17 mouse cellular contexts compared by ENCODE assay signal in genomic region chr12:102288846-102289245, GRCm38 (mm10). TPM values are rescaled to one million over a fixed set of nuclear protein-coding genes. Genes with fewer than 3 reads are reported as not detected.
DNase-seq lines count a peak whose midpoint lies in the region; ATAC-seq and TF ChIP-seq lines count a peak whose summit lies in the region.
"Had no signal": no experiment of that assay in that cellular context is flagged by ENCODE, and none has a peak within 500 bp of the region (broad histone marks: within the 10 kb centered on the region; RNA-seq: fewer than 3 reads in every experiment).

No protein-coding gene starts in this region.

- no peak overlapping the region for H3K9ac ChIP-seq in lung, embryonic 15.5 days
- H3K9ac ChIP-seq in stomach, embryonic 16.5 days (ENCODE audit: low read length): no peak overlapping the region
- no peak overlapping the region for H3K9ac ChIP-seq in stomach, postnatal 0 days (ENCODE audit: low read length)
- H3K9ac ChIP-seq: forebrain, embryonic 13.5 days; forebrain, postnatal 0 days; hindbrain, embryonic 15.5 days had no signal

- no peaks in the 10 kb centered on the region for H3K27me3 ChIP-seq in lung, embryonic 15.5 days
- H3K27me3 ChIP-seq in stomach, embryonic 16.5 days (ENCODE audit: control insufficient read depth, insufficient read depth, low read length): no peaks in the 10 kb centered on the region
- H3K27me3 ChIP-seq in stomach, postnatal 0 days (ENCODE audit: control insufficient read depth, insufficient read depth, low read length): no peaks in the 10 kb centered on the region
- H3K27me3 ChIP-seq: forebrain, embryonic 13.5 days; heart, embryonic 12.5 days; hindbrain, embryonic 15.5 days had no signal

- TF ChIP-seq EP300 in stomach, postnatal 0 days (optimal IDR thresholded peaks at IDR 0.05): no peak

- H3K4me2 ChIP-seq in lung, embryonic 15.5 days: no peak overlapping the region
- H3K4me2 ChIP-seq in stomach, embryonic 16.5 days (ENCODE audit: low read depth, low read length): no peak overlapping the region
- no peak overlapping the region for H3K4me2 ChIP-seq in stomach, postnatal 0 days (replicated peaks; ENCODE audit: low read depth)
- H3K4me2 ChIP-seq: forebrain, embryonic 13.5 days; heart, embryonic 12.5 days; hindbrain, embryonic 15.5 days had no signal

- peak overlapping the region; percentile 59; the same call in 1 of the 2 replicates for H3K27ac ChIP-seq in lung, embryonic 15.5 days
- peak overlapping the region; percentile 22; the same call in 1 of the 2 replicates for H3K27ac ChIP-seq in stomach, embryonic 16.5 days (ENCODE audit: low read length)
- H3K27ac ChIP-seq in stomach, postnatal 0 days (replicated peaks): no peak overlapping the region
- H3K27ac ChIP-seq: embryonic facial prominence, embryonic 10.5 days; forebrain, embryonic 13.5 days; hindbrain, embryonic 15.5 days had no signal

- H3K4me1 ChIP-seq in lung, embryonic 15.5 days: peaks cover 86% of the 10 kb centered on the region
- H3K4me1 ChIP-seq in stomach, embryonic 16.5 days (ENCODE audit: control insufficient read depth, insufficient read depth, low read length): peaks cover 63% of the 10 kb centered on the region
- H3K4me1 ChIP-seq in stomach, postnatal 0 days (replicated peaks; ENCODE audit: control insufficient read depth, insufficient read depth): peaks cover 14% of the 10 kb centered on the region

- H3K9me3 ChIP-seq in lung, embryonic 15.5 days: no peaks in the 10 kb centered on the region
- H3K9me3 ChIP-seq in stomach, embryonic 16.5 days (replicated peaks; ENCODE audit: control insufficient read depth, low read length): no peaks in the 10 kb centered on the region
- no peaks in the 10 kb centered on the region for H3K9me3 ChIP-seq in stomach, postnatal 0 days (ENCODE audit: control insufficient read depth, low read length)
- H3K9me3 ChIP-seq: embryonic facial prominence, embryonic 10.5 days; forebrain, embryonic 13.5 days; heart, embryonic 12.5 days; hindbrain, embryonic 15.5 days had no signal

- peak; percentile 84 for DNase-seq in heart, adult 11 months
- DNase-seq in heart, adult 9 months (ENCODE audit: low spot score in 2 of 2): no peak
- no peak for DNase-seq in lung, postnatal 14 days
- DNase-seq in stomach, postnatal 0 days (ENCODE audit: low spot score): no peak
- no peak for DNase-seq in urinary bladder, postnatal 36 days (ENCODE audit: low spot score in 2 of 2)
- DNase-seq: adrenal gland, postnatal 10 days; cerebellum, adult 2 months; forebrain, postnatal 0 days; gastrocnemius, postnatal 36 days; heart, adult 18-20 months; heart, postnatal 36 days had no signal

- WGBS in lung, embryonic 15.5 days: 34% methylated on average over 2 of the region's 2 CpGs
- 33% methylated on average over 2 of the region's 2 CpGs for WGBS in stomach, embryonic 16.5 days
- 27% methylated on average over 2 of the region's 2 CpGs for WGBS in stomach, postnatal 0 days

- no peak overlapping the region for H3K4me3 ChIP-seq in lung, embryonic 15.5 days
- no peak overlapping the region for H3K4me3 ChIP-seq in stomach, embryonic 16.5 days (replicated peaks; ENCODE audit: low read length)
- H3K4me3 ChIP-seq in stomach, postnatal 0 days (ENCODE audit: low read depth, low read length): no peak overlapping the region
- H3K4me3 ChIP-seq: embryonic facial prominence, embryonic 10.5 days; forebrain, embryonic 13.5 days; heart, embryonic 12.5 days; hindbrain, embryonic 15.5 days had no signal

- H3K36me3 ChIP-seq in lung, embryonic 15.5 days: no peaks in the 10 kb centered on the region
- no peaks in the 10 kb centered on the region for H3K36me3 ChIP-seq in stomach, embryonic 16.5 days (ENCODE audit: control insufficient read depth, insufficient read depth, low read length)
- H3K36me3 ChIP-seq in stomach, postnatal 0 days (ENCODE audit: control insufficient read depth, insufficient read depth, low read length): no peaks in the 10 kb centered on the region
- H3K36me3 ChIP-seq: embryonic facial prominence, embryonic 10.5 days; heart, embryonic 12.5 days; hindbrain, embryonic 15.5 days had no signal

- no peak for ATAC-seq in lung, embryonic 15.5 days (ENCODE audit: borderline replicate concordance, extremely low read depth, low FRiP score, low TSS enrichment)
- ATAC-seq in stomach, embryonic 16.5 days (ENCODE audit: insufficient read depth, low FRiP score): no peak
- no peak for ATAC-seq in stomach, postnatal 0 days (ENCODE audit: low FRiP score, low TSS enrichment)
- ATAC-seq: forebrain, embryonic 13.5 days; forebrain, postnatal 0 days had no signal

- TF ChIP-seq CTCF in stomach, postnatal 0 days (IDR thresholded peaks at IDR 0.05; ENCODE audit: low read depth): no peak

RNA-seq across cellular contexts. Expression of gene Rin3, which starts 6.0 kb away (rescaled TPM):
- polyA plus RNA-seq in lung, embryonic 15.5 days (2015; fragmentation: Nextera tagmentation; extraction: Ambion mirVana): 12.7 and 14.2 TPM in 2 replicates
- polyA plus RNA-seq in stomach, embryonic 16.5 days (2015; fragmentation: Nextera tagmentation; extraction: Ambion mirVana): 8.5 and 9.3 TPM in 2 replicates
- polyA plus RNA-seq in stomach, postnatal 0 days (2015; fragmentation: Nextera tagmentation; extraction: Ambion mirVana): 2.9 and 3.0 TPM in 2 replicates
